Mouse (Mus musculus) MEL (cell line): Measurements from ENCODE around the gene Mrpl44. TPM values are rescaled to one million over a fixed set of nuclear protein-coding genes. Genes with fewer than 3 reads are reported as not detected.

Experiments used
- DNase-seq: peaks from one replicate; pipeline ENCODE4 v3.0.0; 2011; ENCODE audit warnings: low read depth, low spot score
- H3K27ac ChIP-seq: 2 replicates; pipeline ENCODE4 v1.5.1; 2012; ENCODE audit warnings: low read depth, mild to moderate bottlenecking, control low read depth, low read length, moderate library complexity; ENCODE audit not compliant: control insufficient read depth
- H3K27me3 ChIP-seq, 2 experiments: fragments of 150-350 bp in 1 of 2; sonication (generic) in 1 of 2; 2 replicates each; pipeline ENCODE4 v1.6.1; 2012; ENCODE audit warnings: low read length in 2 of 2, mild to moderate bottlenecking in 2 of 2, improper control_type of control experiment in 1 of 2, moderate library complexity in 1 of 2; ENCODE audit not compliant: insufficient read depth in 2 of 2, control insufficient read depth in 1 of 2
- H3K36me3 ChIP-seq, 2 experiments: 2 replicates each; pipeline ENCODE4 v1.6.1; 2012 to 2014; ENCODE audit warnings: low read length in 2 of 2, improper control_type of control experiment in 1 of 2, inconsistent platforms in 1 of 2, mild to moderate bottlenecking in 1 of 2; ENCODE audit not compliant: insufficient read depth in 2 of 2, control insufficient read depth in 1 of 2
- H3K4me1 ChIP-seq, 2 experiments: fragments of 150-350 bp in 1 of 2; sonication (generic) in 1 of 2; 2 replicates each; pipeline ENCODE4 v1.6.1; 2012; ENCODE audit warnings: low read length in 2 of 2, improper control_type of control experiment in 1 of 2, mild to moderate bottlenecking in 1 of 2; ENCODE audit not compliant: insufficient read depth in 2 of 2, control insufficient read depth in 1 of 2
- H3K4me3 ChIP-seq, 2 experiments: fragments of 150-350 bp in 1 of 2; sonication (generic) in 1 of 2; 2 replicates each; pipeline ENCODE4 v1.5.1; 2012; ENCODE audit warnings: low read depth in 2 of 2, low read length in 2 of 2, mild to moderate bottlenecking in 2 of 2, moderate library complexity in 2 of 2, control low read depth in 1 of 2, improper control_type of control experiment in 1 of 2; ENCODE audit not compliant: control insufficient read depth in 1 of 2, insufficient read depth in 1 of 2
- H3K79me2 ChIP-seq: 2 replicates; pipeline ENCODE4 v1.6.1; 2012; ENCODE audit warnings: mild to moderate bottlenecking, low read length, moderate library complexity; ENCODE audit not compliant: control insufficient read depth, poor library complexity, insufficient read depth
- H3K9ac ChIP-seq: 2 replicates; pipeline ENCODE4 v1.6.1; 2012; ENCODE audit warnings: low read depth, mild to moderate bottlenecking, control low read depth, low read length, moderate library complexity; ENCODE audit not compliant: control insufficient read depth, poor library complexity, severe bottlenecking
- H3K9me3 ChIP-seq: fragments of 150-350 bp; sonication (generic); replicated peaks from 2 replicates; pipeline ENCODE4 v1.6.1; 2012; ENCODE audit warnings: mild to moderate bottlenecking, low read length, improper control_type of control experiment, moderate library complexity; ENCODE audit not compliant: insufficient read depth
- CHD2 ChIP-seq: IDR thresholded peaks from 2 replicates; pipeline ENCODE4 v1.6.1; 2011; ENCODE audit warnings: low read length, improper control_type of control experiment
- CTCF ChIP-seq, 3 experiments: IDR thresholded peaks in 2 of 3; conservative IDR thresholded peaks in 1 of 3; 2 replicates each; pipeline ENCODE4 v1.5.1; 2011 to 2012; ENCODE audit warnings: low read length in 3 of 3, low read depth in 2 of 3, mild to moderate bottlenecking in 2 of 3, improper control_type of control experiment in 1 of 3, inconsistent platforms in 1 of 3, mixed read lengths in 1 of 3, moderate library complexity in 1 of 3; ENCODE audit not compliant: control insufficient read depth in 1 of 3, insufficient read depth in 1 of 3, poor library complexity in 1 of 3, severe bottlenecking in 1 of 3
- E2F4 ChIP-seq: IDR thresholded peaks from 2 replicates; pipeline ENCODE4 v1.6.1; 2011; ENCODE audit warnings: low read depth, low read length, improper control_type of control experiment, borderline replicate concordance
- ELF1 ChIP-seq: IDR thresholded peaks from 2 replicates; pipeline ENCODE4 v1.6.1; 2014; ENCODE audit warnings: low read depth, mild to moderate bottlenecking, inconsistent platforms, low read length, improper control_type of control experiment, moderate library complexity
- ETS1 ChIP-seq: IDR thresholded peaks from 2 replicates; pipeline ENCODE4 v1.6.1; 2012; ENCODE audit warnings: low read depth, mild to moderate bottlenecking, inconsistent platforms, low read length, improper control_type of control experiment, moderate library complexity
- GABPA ChIP-seq: IDR thresholded peaks from 2 replicates; pipeline ENCODE4 v1.6.1; 2012; ENCODE audit warnings: low read depth, mild to moderate bottlenecking, inconsistent platforms, low read length, improper control_type of control experiment, moderate library complexity
- GATA1 ChIP-seq: IDR thresholded peaks from 2 replicates; pipeline ENCODE4 v1.6.1; 2011; ENCODE audit warnings: low read depth, low read length, improper control_type of control experiment
- HCFC1 ChIP-seq: IDR thresholded peaks from 2 replicates; pipeline ENCODE4 v1.6.1; 2012; ENCODE audit warnings: low read depth, mild to moderate bottlenecking, inconsistent platforms, low read length, improper control_type of control experiment, moderate library complexity
- MXI1 ChIP-seq: IDR thresholded peaks from 2 replicates; pipeline ENCODE4 v1.6.1; 2011; ENCODE audit warnings: mild to moderate bottlenecking, low read depth, low read length, improper control_type of control experiment
- MYB ChIP-seq: IDR thresholded peaks from 2 replicates; pipeline ENCODE4 v1.6.1; 2011; ENCODE audit warnings: mild to moderate bottlenecking, low read depth, low read length, improper control_type of control experiment
- MYC ChIP-seq: IDR thresholded peaks from 2 replicates; pipeline ENCODE4 v1.6.1; 2011; ENCODE audit warnings: low read depth, mild to moderate bottlenecking, low read length, improper control_type of control experiment, moderate library complexity
- NELFE ChIP-seq: IDR thresholded peaks from 2 replicates; pipeline ENCODE4 v1.6.1; 2011; ENCODE audit warnings: low read depth, low read length, improper control_type of control experiment
- RCOR1 ChIP-seq: IDR thresholded peaks from 2 replicates; pipeline ENCODE4 v1.6.1; 2012; ENCODE audit warnings: low read depth, mild to moderate bottlenecking, inconsistent platforms, low read length, improper control_type of control experiment
- SMC3 ChIP-seq: IDR thresholded peaks from 2 replicates; pipeline ENCODE4 v1.6.1; 2011; ENCODE audit warnings: low read depth, low read length, improper control_type of control experiment
- TAL1 ChIP-seq: IDR thresholded peaks from 2 replicates; pipeline ENCODE4 v1.6.1; 2012; ENCODE audit warnings: mild to moderate bottlenecking, inconsistent platforms, low read length, moderate library complexity, mixed read lengths
- TBP ChIP-seq: IDR thresholded peaks from 2 replicates; pipeline ENCODE4 v1.8.0; 2011; ENCODE audit warnings: low read depth, low read length, improper control_type of control experiment
- UBTF ChIP-seq: IDR thresholded peaks from 2 replicates; pipeline ENCODE4 v1.6.1; 2012; ENCODE audit warnings: low read depth, mild to moderate bottlenecking, inconsistent platforms, low read length, improper control_type of control experiment, moderate library complexity, borderline replicate concordance; ENCODE audit not compliant: insufficient read depth
- USF1 ChIP-seq: IDR thresholded peaks from 2 replicates; pipeline ENCODE4 v1.6.1; 2014; ENCODE audit warnings: low read depth, mild to moderate bottlenecking, inconsistent platforms, low read length, improper control_type of control experiment, moderate library complexity
- USF2 ChIP-seq, 2 experiments: IDR thresholded peaks; 2 replicates each; pipeline ENCODE4 v1.6.1; 2011 to 2012; ENCODE audit warnings: improper control_type of control experiment in 2 of 2, low read length in 2 of 2, borderline replicate concordance in 1 of 2, inconsistent platforms in 1 of 2, low read depth in 1 of 2, mild to moderate bottlenecking in 1 of 2; ENCODE audit not compliant: insufficient read depth in 1 of 2
- ZNF384 ChIP-seq: IDR thresholded peaks from 2 replicates; pipeline ENCODE4 v1.6.1; 2012; ENCODE audit warnings: low read depth, mild to moderate bottlenecking, inconsistent platforms, low read length, improper control_type of control experiment
- polyA plus RNA-seq, 2 experiments: library from polyadenylated mRNA; stranded (reverse) in 1 of 2; unstranded in 1 of 2; fragments of >175 nt in 1 of 2; fragments of >200 nt in 1 of 2; gene quantifications; 2 replicates each; pipeline versions ENCODE4 v1.2.1 to v1.2.4; 2012; ENCODE audit warnings: low replicate concordance in 2 of 2, low read depth in 1 of 2; ENCODE audit not compliant: insufficient read length in 2 of 2, insufficient read depth in 1 of 2, missing spikeins in 1 of 2
- total RNA-seq: library from RNA; depleted of rRNA; stranded (reverse); fragments of 300-350 nt; gene quantifications from 2 replicates; pipeline ENCODE4 v1.2.3, GENCODE M21; 2012

The Mrpl44 gene
- total and polyA plus RNA-seq, 3 experiments = 52.6 to 63.2 TPM; not detected in 1

DNA sequence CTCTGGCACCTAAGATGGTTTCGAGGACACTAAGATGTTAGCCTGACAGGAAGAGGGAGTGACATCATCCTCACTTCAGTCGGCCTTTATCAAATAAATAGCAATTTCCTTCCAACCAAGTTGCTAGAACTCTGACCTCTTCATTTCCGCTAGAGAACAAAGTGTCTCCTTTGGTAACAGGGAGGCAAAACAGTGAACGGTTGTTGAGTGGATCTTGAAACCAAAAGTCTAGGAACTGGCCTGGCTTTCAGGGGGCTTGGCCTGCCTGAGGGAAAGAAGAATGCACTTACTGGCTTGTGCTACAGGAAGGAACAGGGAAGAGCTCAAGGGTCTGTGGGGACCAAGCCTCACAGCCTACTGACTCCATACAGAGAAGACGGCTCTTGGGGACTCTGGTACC lies 24.6 kb upstream of the Mrpl44 start:
- Histone ChIP-seq H3K27me3 (no peaks in the 10 kb centered on the region), H3K27ac (no peak overlapping the region), H3K4me1 (no peaks in the 10 kb centered on the region), H3K9ac (no peak overlapping the region), H3K36me3 (peaks cover 0 to 2% of the 10 kb centered on the region in 2 experiments; a peak in 1 of 4 replicates), H3K4me3 (no peak overlapping the region), H3K9me3 (no peaks in the 10 kb centered on the region), H3K79me2 (no peaks in the 10 kb centered on the region)
- no peak for DNase-seq
- TF ChIP-seq SMC3 (no peak), USF1 (no peak), E2F4 (no peak), MXI1 (no peak), CHD2 (no peak)

DNA sequence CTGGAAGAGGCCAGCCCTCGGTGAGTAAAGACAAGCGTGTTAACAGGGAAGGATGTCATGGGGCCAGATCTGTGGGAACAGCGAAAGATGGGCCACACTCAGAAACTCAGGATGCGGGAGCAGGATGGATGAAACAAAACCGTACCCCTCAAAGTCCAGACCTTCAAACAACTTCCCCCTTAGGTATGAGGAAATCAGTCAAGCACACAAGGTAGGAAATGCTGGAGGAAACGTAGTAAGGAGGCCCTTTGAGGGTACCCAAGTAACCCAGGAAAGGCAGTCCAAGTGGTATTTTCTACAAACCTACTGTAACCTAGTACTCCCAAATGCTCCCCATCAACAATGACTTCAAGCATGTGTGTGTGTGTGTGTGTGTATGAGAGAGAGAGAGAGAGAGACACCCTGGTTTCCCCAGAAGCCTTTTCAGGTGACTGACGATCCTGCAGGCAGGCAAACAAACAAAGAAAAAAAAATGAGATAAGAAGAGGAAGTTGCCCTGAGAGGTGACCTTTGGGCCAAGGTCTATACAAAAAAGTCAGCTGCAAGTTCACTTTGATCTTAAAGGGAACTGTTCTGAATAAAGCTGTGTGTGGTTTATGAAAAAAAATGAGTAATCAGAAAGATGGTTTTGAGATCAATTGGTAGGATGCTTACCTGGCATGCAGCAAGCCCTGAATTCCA lies 23.7 kb upstream of the Mrpl44 start:
- Histone ChIP-seq H3K9me3 (no peaks in the 10 kb centered on the region), H3K27me3 (no peaks in the 10 kb centered on the region)
- TF ChIP-seq ZNF384 (0 out of 2 replicates have a peak, but pooled peaks have one; percentile 34), TAL1 (no peak), NELFE (no peak)
- TF ChIP-seq, all 39 proteins: peak for 1
- DNase-seq = peak; percentile 14
- Histone ChIP-seq H3K27ac (no peak overlapping the region), H3K4me3 (no peak overlapping the region), H3K79me2 (no peaks in the 10 kb centered on the region), H3K4me1 (no peaks in the 10 kb centered on the region), H3K36me3 (peaks cover 0 to 2% of the 10 kb centered on the region in 2 experiments; a peak in 1 of 4 replicates), H3K9ac (no peak overlapping the region)

DNA sequence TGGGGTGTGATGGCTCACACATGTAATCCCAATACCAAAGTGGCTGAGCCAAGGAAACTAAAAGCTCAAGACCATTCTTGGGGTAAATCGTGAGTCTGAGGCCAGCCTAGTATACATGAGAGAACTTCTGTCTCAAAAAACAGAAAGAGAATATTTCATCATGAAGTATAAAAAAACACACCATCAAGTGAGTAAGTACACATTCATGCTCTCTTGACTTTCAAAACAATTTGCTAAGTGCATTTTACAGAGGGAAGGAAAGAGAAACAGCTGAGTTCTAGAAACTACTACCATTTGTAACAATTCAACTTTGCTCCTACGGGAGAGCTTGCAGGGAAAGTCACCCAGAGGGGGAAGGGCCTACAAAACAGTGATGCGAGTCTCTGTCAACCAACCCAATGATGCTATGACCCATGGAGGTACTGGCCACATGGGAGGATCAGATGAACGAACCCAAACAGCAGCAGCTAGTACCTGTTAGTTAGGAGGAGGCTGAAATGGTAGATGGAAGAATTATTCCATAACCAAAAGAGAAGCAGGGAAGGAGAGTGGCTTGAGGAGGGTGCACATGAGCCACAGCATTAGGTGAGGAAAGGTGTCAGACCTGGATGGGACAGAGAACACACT lies 23.0 kb upstream of the Mrpl44 start:
- H3K4me1 ChIP-seq = no peaks in the 10 kb centered on the region
- H3K36me3 ChIP-seq = peaks cover 0 to 2% of the 10 kb centered on the region in 2 experiments; a peak in 1 of 4 replicates
- H3K27ac ChIP-seq = no peak overlapping the region
- H3K9ac ChIP-seq = no peak overlapping the region
- TF ChIP-seq GABPA (no peak), CTCF (IDR thresholded peaks at IDR 0.05 in 2 of 3, conservative IDR thresholded peaks at IDR 0.05 in 1 of 3; ENCODE audit: control insufficient read depth in 1 of 3, insufficient read depth in 1 of 3, low read depth in 2 of 3, low read length in 3 of 3, poor library complexity in 1 of 3, severe bottlenecking in 1 of 3) (no peak), ZNF384 (no peak), MXI1 (no peak), TBP (no peak), MYB (no peak), MYC (no peak), GATA1 (no peak), ELF1 (no peak), ETS1 (no peak), USF2 (IDR thresholded peaks at IDR 0.05; ENCODE audit: borderline replicate concordance in 1 of 2, insufficient read depth in 1 of 2, low read depth in 1 of 2, low read length in 2 of 2) (no peak), RCOR1 (no peak), UBTF (no peak), HCFC1 (no peak)
- H3K27me3 ChIP-seq = no peaks in the 10 kb centered on the region
- H3K9me3 ChIP-seq = no peaks in the 10 kb centered on the region
- H3K79me2 ChIP-seq = no peaks in the 10 kb centered on the region
- no peak for DNase-seq
- H3K4me3 ChIP-seq = no peak overlapping the region
